Mouse (Mus musculus) megakaryocyte, embryonic 14.5 days (primary cell): ENCODE results near the gene Cyp2c29.
"Not testable (repeated sequence)": the region's sequence is repeated elsewhere in the genome, so short reads cannot be mapped to it uniquely, and the experiment has no call there.

Source experiments
- FLI1 ChIP-seq: IDR thresholded peaks from 2 replicates; pipeline ENCODE4 v1.6.1; 2012; ENCODE audit warnings: low read length, inconsistent platforms, mixed read lengths
- GATA1 ChIP-seq: IDR thresholded peaks from 3 replicates; pipeline ENCODE4 v1.6.1; 2012; ENCODE audit warnings: mixed read lengths, low read length, inconsistent platforms, borderline replicate concordance

DNA sequence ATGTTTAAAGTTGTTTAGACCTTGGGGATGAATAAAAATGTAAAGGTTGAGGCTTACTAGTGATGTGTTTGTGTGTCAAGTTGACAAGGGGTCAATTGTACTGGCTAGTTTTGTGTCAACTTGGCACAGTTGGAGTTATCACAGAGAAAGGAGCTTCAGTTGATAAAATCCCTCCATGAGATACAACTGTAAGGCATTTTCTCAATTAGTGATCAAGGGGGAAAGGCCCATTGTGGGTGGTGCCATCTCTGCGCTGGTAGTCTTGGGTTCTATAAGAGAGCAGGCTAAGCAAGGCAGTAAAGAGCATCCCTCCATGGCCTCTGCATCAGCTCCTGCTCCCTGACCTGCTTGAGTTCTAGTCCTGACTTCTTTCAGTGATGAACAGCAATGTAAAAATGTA lies at the start of gene Cyp2c29:
- not testable (repeated sequence) for TF ChIP-seq GATA1, FLI1
